Mouse (Mus musculus): ENCODE measurements around the gene Gopc. TPM values are rescaled to one million over a fixed set of nuclear protein-coding genes. Genes with fewer than 3 reads are reported as not detected.
"Not testable (repeated sequence)": the region's sequence is repeated elsewhere in the genome, so short reads cannot be mapped to it uniquely, and the experiment has no call there.

Gene Gopc
- total RNA-seq, 1 experiment from 2014 or later = 26.9 TPM

DNA sequence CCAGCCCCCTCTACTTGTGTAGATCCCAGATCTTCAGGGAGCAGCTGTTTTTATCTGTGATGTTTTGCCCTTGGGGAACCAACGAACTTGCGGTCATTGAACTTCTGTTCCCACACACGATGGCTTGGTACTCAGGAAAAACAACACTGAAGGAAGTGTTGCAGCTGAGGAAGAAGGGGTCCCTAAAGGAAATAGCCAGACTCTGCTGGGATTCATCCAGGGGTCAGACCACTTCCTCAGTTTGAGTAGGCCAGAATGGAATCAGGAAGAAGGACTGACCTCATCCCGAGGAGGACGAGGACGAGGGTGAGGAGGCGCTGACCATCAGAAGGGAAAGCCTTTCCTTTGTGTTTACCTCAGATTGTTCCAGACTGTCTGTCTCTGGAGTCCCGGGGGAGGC, 72.7 kb downstream of the Gopc start:
- no peak for ATAC-seq (replicated peaks; ENCODE audit: low read depth, poor library complexity, severe bottlenecking)

GRCm38 (mm10) chr10:52304574-52304973, 77.3 kb downstream of the Gopc start:
- ATAC-seq (replicated peaks; ENCODE audit: low read depth, poor library complexity, severe bottlenecking) = no peak

DNA sequence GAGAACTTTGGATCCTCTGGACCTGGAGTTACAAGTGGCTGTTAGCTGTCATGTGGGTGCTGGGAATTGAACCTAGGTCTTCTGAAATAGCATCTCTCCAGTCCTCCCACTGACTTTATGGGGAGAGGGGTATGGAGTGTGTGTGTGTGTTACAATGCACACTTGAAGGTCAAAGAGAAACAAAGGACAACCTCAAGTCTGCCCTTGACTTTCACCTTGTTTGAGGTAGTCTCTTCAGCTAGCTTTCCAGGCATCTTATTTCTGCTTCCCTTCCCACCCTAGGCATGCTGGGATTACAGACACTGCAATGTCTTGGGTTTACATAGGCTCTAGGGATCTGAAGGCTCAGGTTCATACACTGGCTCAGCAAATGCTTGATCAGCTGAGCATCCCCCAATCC, 79.7 kb downstream of the Gopc start:
- ATAC-seq (replicated peaks; ENCODE audit: low read depth, poor library complexity, severe bottlenecking) = no peak

GRCm38 (mm10) chr10:52301766-52302165, 80.2 kb downstream of the Gopc start:
- ATAC-seq (replicated peaks; ENCODE audit: low read depth, poor library complexity, severe bottlenecking) = no peak

DNA sequence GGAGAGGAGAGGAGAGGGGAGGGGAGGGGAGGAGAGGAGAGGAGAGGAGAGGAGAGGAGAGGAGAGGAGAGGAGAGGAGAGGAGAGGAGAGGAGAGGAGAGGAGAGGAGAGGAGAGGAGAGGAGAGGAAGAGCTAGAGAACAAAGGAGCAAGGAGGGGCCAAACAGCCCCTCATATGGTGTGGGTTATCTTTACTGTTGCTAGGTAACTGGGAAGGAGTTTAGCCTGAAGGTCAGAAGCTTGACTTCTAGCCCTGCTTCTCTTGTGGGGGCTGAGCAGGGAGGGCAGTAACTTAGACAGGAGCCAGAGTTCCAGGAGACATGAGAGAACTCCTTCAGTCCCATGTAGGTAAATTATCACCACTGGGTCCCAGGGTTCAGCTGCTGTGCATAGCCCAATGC, 83.4 kb downstream of the Gopc start:
- ATAC-seq (replicated peaks; ENCODE audit: low read depth, poor library complexity, severe bottlenecking) = not testable (repeated sequence)

GRCm38 (mm10) chr10:52295934-52296333, 86.0 kb downstream of the Gopc start:
- no peak for ATAC-seq (replicated peaks; ENCODE audit: low read depth, poor library complexity, severe bottlenecking)

DNA sequence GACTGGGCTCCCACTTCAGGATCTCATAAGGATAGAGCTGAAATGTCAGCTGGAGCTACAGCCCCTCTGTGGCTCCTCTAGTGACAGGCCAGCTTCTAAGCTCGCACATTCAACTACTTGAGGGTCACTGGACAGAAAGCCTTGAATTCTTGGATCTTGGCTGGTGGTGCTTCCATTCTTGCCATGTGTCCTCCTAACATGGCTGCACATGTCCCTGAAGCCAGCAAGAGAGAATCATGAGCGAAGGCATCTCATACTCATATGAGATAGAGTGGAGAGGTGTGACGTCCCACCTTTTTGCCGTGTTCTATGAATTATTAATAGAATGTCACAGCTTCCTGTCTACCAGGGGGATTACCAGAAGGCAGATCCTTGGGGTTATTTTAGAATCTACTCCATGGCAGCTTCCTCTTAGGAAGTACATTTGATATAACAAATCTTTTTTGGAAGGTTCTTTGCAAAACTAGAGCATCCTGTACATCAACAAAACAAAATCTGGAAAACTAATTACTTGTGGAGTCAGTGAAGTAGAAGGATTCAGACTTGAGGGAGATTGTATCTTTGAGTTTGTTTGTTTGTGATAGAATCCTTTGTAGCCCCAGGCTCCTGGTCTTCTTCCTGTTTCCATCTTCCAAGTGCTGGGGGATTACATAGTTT, 87.9 kb downstream of the Gopc start:
- ATAC-seq (replicated peaks; ENCODE audit: low read depth, poor library complexity, severe bottlenecking) = no peak

- not testable (repeated sequence) for ATAC-seq (replicated peaks; ENCODE audit: low read depth, poor library complexity, severe bottlenecking)
These were observed 89.5 kb downstream of the Gopc start for GRCm38 (mm10) chr10:52292391-52292790.

- no peak for ATAC-seq (replicated peaks; ENCODE audit: low read depth, poor library complexity, severe bottlenecking)
These were observed 92.7 kb downstream of the Gopc start for GRCm38 (mm10) chr10:52289261-52289660.

DNA sequence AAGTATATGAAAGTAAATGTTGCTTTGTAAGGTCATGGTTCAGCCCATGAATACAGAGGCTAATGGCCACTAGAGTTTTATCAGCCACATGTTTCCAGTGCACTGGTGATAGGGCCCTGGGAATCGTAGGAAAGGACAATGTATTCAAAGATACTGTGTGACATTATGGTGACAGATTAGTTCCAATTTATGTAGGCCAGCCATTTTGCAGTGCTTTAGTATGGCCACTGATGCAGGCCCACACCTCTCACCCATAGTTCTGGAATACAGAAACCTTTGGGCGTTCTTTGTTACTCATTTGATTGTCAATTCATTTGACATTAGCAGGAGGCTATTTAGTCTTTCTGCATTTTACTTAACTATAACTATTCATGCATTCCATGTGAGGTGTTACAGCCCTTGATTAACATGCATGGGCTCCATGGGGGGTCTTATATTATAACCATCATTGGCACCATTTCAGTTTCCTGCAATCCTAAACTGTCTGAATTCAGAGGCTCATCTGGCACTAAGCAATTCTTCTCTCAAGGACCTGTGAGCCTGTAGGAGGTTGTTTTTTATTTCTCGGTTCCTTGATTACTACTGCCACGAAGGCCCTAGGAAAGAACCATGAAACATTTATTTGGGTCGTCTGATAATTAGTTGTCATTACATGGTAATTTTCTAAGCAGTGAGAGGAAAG, 93.9 kb downstream of the Gopc start:
- ATAC-seq (replicated peaks; ENCODE audit: low read depth, poor library complexity, severe bottlenecking) = no peak

Other genes with a start within 250 kb of the Gopc start
- not detected in 2 replicates for gene Ros1, start 186.9 kb downstream of the Gopc start, total RNA-seq (2017)
- not detected in 2 replicates for gene Dcbld1, start 148.5 kb downstream of the Gopc start, total RNA-seq (2017)
- not detected in 2 replicates for gene Gm26741, start 23.4 kb downstream of the Gopc start, total RNA-seq (2017)
- gene Nepn, start 6.8 kb upstream of the Gopc start, total RNA-seq (2017) = not detected in 2 replicates
- 31.1 and 32.6 TPM in 2 replicates for gene Nus1, start 35.4 kb upstream of the Gopc start, total RNA-seq (2017)